Mouse (Mus musculus) lung, postnatal 0 days (tissue): ENCODE measurements around the gene Ksr1.

Source experiments
- CTCF ChIP-seq: IDR thresholded peaks from 2 replicates; pipeline ENCODE4 v1.5.1; 2016; ENCODE audit warnings: antibody characterized with exemption, mild to moderate bottlenecking
- EP300 ChIP-seq: IDR thresholded peaks from 2 replicates; pipeline ENCODE4 v1.6.1; 2016; ENCODE audit warnings: antibody characterized with exemption, mild to moderate bottlenecking, control low read depth

DNA sequence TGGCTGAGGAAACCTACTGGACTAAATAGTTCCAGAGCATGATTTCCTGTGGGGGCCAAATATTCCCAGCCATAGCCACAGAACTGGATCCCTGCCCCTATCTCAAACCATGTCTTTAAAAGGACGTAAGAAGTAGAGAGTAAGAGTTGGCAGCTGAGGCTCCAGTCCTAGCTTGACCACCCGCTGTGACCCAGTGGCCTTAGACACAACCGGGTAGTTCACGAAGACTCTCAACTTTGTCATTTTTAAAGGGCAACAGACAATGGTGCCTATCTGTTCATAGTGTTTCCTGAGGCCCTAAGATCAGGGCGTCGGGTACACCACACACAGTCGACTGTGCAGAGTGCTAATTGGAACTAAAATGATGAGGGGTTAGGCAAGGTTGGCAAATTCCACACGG lies 30.5 kb downstream of the Ksr1 start:
- no peak for TF ChIP-seq EP300
- TF ChIP-seq CTCF = no peak
